ENCODE assay signal across 8 mouse cellular contexts in the genomic region with DNA sequence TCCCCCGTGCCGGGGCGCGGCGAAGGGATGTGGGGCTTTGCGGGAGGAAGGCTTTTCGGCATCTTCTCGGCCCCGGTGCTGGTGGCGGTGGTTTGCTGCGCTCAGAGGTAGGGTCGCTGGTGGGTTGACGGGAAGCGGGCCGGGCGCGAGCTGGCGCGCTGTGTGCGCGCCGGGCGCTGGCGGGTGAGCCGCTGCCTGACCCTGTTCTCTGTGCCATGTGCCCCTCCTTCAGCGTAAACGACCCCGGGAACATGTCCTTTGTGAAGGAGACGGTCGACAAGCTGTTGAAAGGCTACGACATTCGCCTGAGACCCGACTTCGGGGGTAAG.
A peak's percentile ranks its signal among the peaks of the same experiment; 100 is the strongest.
DNase-seq lines count a peak whose midpoint lies in the region; ATAC-seq and TF ChIP-seq lines count a peak whose summit lies in the region.

No protein-coding gene starts in this region.

- peaks cover 32% of the 10 kb centered on the region for H3K27me3 ChIP-seq in lung, embryonic 14.5 days (ENCODE audit: insufficient read depth, low read length)
- peaks cover 5% of the 10 kb centered on the region; the same call in 1 of the 2 replicates for H3K27me3 ChIP-seq in forebrain, embryonic 11.5 days (ENCODE audit: control insufficient read depth, insufficient read depth, low read length)
- H3K27me3 ChIP-seq in intestine, embryonic 15.5 days (replicated peaks): peaks cover 28% of the 10 kb centered on the region
- peaks cover 13% of the 10 kb centered on the region; the same call in 1 of the 2 replicates for H3K27me3 ChIP-seq in neural tube, embryonic 13.5 days

- TF ChIP-seq CTCF in lung, embryonic 14.5 days (IDR thresholded peaks at IDR 0.05; ENCODE audit: low read depth): no peak

- peak overlapping the region; percentile 94 for H3K4me2 ChIP-seq in lung, embryonic 14.5 days
- peak overlapping the region; percentile 95 for H3K4me2 ChIP-seq in forebrain, embryonic 11.5 days (ENCODE audit: low read depth, low read length, severe bottlenecking)
- peak overlapping the region; percentile 96 for H3K4me2 ChIP-seq in intestine, embryonic 15.5 days (replicated peaks)
- peak overlapping the region; percentile 89 for H3K4me2 ChIP-seq in neural tube, embryonic 13.5 days

- no peaks in the 10 kb centered on the region for H3K4me1 ChIP-seq in lung, embryonic 14.5 days (ENCODE audit: insufficient read depth)
- no peaks in the 10 kb centered on the region for H3K4me1 ChIP-seq in forebrain, embryonic 11.5 days (replicated peaks; ENCODE audit: control insufficient read depth, insufficient read depth, low read length)
- peaks cover 13% of the 10 kb centered on the region for H3K4me1 ChIP-seq in intestine, embryonic 15.5 days (replicated peaks)
- H3K4me1 ChIP-seq in neural tube, embryonic 13.5 days (replicated peaks): peaks cover 25% of the 10 kb centered on the region

- DNase-seq in lung, embryonic 14.5 days: no peak
- DNase-seq in lung, postnatal 4 days: no peak
- no peak for DNase-seq in forebrain, embryonic 11.5 days (ENCODE audit: low spot score)
- no peak for DNase-seq in urinary bladder, postnatal 4 days (ENCODE audit: low spot score in 2 of 2)
- DNase-seq in Muller cell, postnatal 12 days (ENCODE audit: inconsistent ontology term): no peak
- DNase-seq in adrenal gland, adult 18-20 months (ENCODE audit: low spot score in 2 of 2): no peak

- H3K9me3 ChIP-seq in lung, embryonic 14.5 days (ENCODE audit: low read depth, low read length): no peaks in the 10 kb centered on the region
- H3K9me3 ChIP-seq in forebrain, embryonic 11.5 days (ENCODE audit: control insufficient read depth, low read length): no peaks in the 10 kb centered on the region
- H3K9me3 ChIP-seq in intestine, embryonic 15.5 days: no peaks in the 10 kb centered on the region
- no peaks in the 10 kb centered on the region for H3K9me3 ChIP-seq in neural tube, embryonic 13.5 days

- H3K4me3 ChIP-seq in lung, embryonic 14.5 days (ENCODE audit: low read depth, low read length): peak overlapping the region; percentile 55
- H3K4me3 ChIP-seq in forebrain, embryonic 11.5 days (ENCODE audit: low read depth, low read length): peak overlapping the region; percentile 65
- peak overlapping the region; percentile 68 for H3K4me3 ChIP-seq in intestine, embryonic 15.5 days (replicated peaks)
- H3K4me3 ChIP-seq in neural tube, embryonic 13.5 days: peak overlapping the region; percentile 69

- WGBS in lung, embryonic 14.5 days: under 1% methylated on average over 29 of the region's 34 CpGs
- 0% methylated on average over 30 of the region's 34 CpGs for WGBS in forebrain, embryonic 11.5 days
- 1% methylated on average over 32 of the region's 34 CpGs for WGBS in intestine, embryonic 15.5 days
- WGBS in neural tube, embryonic 13.5 days: 1% methylated on average over 31 of the region's 34 CpGs

- H3K36me3 ChIP-seq in lung, embryonic 14.5 days (ENCODE audit: insufficient read depth): no peaks in the 10 kb centered on the region
- no peaks in the 10 kb centered on the region for H3K36me3 ChIP-seq in forebrain, embryonic 11.5 days (ENCODE audit: control insufficient read depth, insufficient read depth, low read length)
- no peaks in the 10 kb centered on the region for H3K36me3 ChIP-seq in intestine, embryonic 15.5 days
- no peaks in the 10 kb centered on the region for H3K36me3 ChIP-seq in neural tube, embryonic 13.5 days

- peak; percentile 66; the same call in 1 of the 2 replicates for ATAC-seq in lung, embryonic 14.5 days (ENCODE audit: insufficient read depth)
- peak; percentile 83 for ATAC-seq in forebrain, embryonic 11.5 days (replicated peaks; ENCODE audit: low FRiP score)
- ATAC-seq in intestine, embryonic 15.5 days: peak; percentile 60
- peak; percentile 74 for ATAC-seq in neural tube, embryonic 13.5 days (ENCODE audit: low read depth)

- peak overlapping the region; percentile 23; the same call in 1 of the 2 replicates for H3K9ac ChIP-seq in lung, embryonic 14.5 days
- H3K9ac ChIP-seq in forebrain, embryonic 11.5 days (ENCODE audit: low read length): peak overlapping the region; percentile 65
- H3K9ac ChIP-seq in intestine, embryonic 15.5 days: peak overlapping the region; percentile 34; the same call in 1 of the 2 replicates
- peak overlapping the region; percentile 88 for H3K9ac ChIP-seq in neural tube, embryonic 13.5 days

- no peak overlapping the region for H3K27ac ChIP-seq in lung, embryonic 14.5 days (ENCODE audit: low read depth)
- H3K27ac ChIP-seq in forebrain, embryonic 11.5 days (ENCODE audit: low read depth, low read length): no peak overlapping the region
- no peak overlapping the region for H3K27ac ChIP-seq in intestine, embryonic 15.5 days
- H3K27ac ChIP-seq in neural tube, embryonic 13.5 days (replicated peaks): peak overlapping the region; percentile 93

Comparison
In these comparisons a context has a peak if more than half of its experiments do, and no peak if none do; other contexts are left out.
1. H3K9ac ChIP-seq: peak in every context shown above with its lines; median percentile 88 in neural tube, embryonic 13.5 days; 65 in forebrain, embryonic 11.5 days; 34 in intestine, embryonic 15.5 days; 23 in lung, embryonic 14.5 days.